Mouse (Mus musculus) kidney, postnatal 14 days (tissue): ENCODE results near the gene Map3k5.
"Not testable (repeated sequence)": the region's sequence is repeated elsewhere in the genome, so short reads cannot be mapped to it uniquely, and the experiment has no call there.

Experiments
- DNase-seq: peaks from one replicate; pipeline ENCODE4 v3.0.0; 2022; ENCODE audit warnings: mixed read lengths

Gene Map3k5

DNA sequence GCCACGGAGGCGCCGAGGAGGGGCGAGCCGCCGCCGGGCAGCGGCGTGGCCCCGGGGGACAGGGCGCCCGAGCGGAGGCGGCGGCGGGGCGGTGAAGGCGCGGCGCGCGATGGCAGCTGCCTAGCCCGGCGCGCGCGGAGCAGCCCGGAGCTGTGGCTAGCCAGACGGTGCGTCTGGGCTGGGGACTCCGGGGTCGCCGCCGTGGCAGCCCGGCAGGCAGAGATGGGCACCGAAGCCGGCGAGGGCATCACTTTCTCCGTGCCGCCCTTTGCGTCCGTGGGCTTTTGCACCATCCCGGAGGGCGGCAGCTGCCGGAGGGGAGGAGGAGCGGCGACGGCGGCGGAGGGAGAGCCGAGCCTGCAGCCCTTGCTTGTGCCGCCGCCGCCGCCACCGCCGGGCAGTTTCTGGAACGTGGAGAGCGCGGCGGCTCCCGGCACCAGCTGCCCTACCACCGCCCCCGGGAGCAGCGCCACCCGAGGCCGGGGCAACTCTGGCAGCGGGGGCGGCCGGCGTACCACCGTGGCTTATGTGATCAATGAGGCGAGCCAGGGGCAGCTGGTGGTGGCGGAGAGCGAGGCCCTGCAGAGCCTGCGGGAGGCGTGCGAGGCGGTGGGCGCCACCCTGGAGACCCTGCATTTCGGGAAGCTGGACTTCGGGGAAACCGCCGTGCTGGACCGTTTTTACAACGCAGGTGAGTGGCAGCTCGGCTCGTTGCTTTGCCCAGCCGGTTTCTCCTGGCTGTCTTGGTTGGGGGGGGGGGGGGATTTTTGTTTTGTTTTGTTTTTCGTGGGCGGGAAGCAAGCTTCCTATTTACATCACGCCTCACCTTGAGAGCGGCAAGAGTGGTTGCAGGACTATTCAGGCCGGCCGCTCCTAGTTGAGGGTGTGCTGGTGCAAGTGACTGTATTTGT, at the start of gene Map3k5:
Gene Map3k5, plus strand, starts transcription at position 89 of the 911 bp plus-strand sequence.
- DNase-seq, result peak; percentile 65

GRCm38 (mm10) chr10:19886249-19886648, 48.0 kb upstream of the Map3k5 start:
- no peak for DNase-seq

GRCm38 (mm10) chr10:19889908-19890307, 44.4 kb upstream of the Map3k5 start:
- DNase-seq, result no peak

DNA sequence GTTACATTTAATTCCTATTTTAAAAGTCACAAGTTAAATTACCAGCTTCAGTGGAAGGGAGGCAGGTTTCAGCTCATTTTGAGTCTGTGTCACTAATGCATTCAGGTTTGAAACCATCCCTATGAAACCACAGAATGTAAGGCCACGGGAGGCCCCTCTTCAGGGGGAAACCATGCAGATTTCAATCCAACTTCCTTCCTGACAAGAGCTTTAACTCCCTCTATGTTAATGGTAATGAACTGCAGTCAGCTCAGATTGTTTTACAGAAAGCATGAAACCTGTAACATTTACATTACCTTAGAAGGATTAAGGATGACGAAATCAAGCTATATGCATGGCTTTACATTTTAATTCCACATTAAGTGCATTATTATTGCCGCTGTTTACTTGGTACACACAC, 42.6 kb upstream of the Map3k5 start:
- no peak for DNase-seq

DNA sequence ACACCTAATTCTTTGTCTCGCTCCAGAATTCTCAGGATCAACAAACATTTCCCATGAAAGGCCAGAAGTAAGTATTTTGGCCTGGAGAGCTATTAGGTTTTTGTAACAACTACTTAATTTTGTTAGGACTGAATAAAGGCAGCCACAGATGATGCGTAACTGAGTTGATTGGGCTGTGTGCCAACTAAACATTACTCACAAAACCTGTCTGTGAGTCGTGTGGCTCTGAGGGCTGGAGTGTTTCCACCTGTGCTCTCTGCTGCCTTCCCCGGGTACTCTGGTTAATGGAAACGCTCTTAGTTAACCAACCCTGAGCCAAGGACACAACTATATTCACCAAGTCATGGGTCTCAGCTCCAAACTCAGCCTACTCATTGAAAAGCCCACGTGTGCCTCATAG, 41.1 kb upstream of the Map3k5 start:
- peak; percentile 33 for DNase-seq

GRCm38 (mm10) chr10:19893976-19894375, 40.3 kb upstream of the Map3k5 start:
- DNase-seq, result peak; percentile 43

DNA sequence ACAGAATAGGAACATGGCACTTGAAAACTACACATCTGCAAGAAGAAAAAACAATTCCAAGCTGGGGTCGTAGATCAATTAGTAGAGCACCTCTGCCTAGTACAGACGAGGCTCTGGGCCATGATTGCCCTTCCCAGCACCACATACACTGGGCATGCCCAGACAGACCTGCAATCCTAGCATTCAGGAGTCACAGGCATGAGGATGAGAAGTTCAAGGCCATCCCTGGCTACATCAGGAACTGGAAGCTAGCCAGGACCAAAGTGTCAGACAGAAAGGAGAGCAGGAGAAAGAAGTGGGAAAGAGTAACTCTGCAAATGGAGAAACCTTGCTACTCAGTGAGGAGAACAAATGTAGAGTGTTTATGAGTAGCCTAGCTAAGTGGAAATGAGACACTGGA, 34.1 kb upstream of the Map3k5 start:
- no peak for DNase-seq

DNA sequence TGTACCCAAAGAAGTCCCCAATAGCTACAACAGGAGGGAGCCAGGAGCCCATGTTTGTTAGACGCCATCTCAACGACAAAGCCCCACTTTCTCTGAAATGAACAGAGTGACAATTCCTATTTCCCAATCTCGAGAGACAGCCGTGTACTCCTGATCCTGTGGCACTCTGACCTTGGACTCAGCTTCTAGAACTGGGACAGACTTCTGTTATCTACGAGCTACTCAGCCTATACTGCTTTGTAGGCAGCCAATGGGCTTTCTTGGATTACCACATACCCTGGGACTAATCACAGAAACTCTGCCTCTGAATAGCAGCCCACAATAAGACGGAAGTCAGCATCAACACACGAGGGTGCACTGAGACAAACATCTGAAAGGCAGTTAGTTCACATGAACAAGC, 32.3 kb upstream of the Map3k5 start:
- DNase-seq, result no peak

DNA sequence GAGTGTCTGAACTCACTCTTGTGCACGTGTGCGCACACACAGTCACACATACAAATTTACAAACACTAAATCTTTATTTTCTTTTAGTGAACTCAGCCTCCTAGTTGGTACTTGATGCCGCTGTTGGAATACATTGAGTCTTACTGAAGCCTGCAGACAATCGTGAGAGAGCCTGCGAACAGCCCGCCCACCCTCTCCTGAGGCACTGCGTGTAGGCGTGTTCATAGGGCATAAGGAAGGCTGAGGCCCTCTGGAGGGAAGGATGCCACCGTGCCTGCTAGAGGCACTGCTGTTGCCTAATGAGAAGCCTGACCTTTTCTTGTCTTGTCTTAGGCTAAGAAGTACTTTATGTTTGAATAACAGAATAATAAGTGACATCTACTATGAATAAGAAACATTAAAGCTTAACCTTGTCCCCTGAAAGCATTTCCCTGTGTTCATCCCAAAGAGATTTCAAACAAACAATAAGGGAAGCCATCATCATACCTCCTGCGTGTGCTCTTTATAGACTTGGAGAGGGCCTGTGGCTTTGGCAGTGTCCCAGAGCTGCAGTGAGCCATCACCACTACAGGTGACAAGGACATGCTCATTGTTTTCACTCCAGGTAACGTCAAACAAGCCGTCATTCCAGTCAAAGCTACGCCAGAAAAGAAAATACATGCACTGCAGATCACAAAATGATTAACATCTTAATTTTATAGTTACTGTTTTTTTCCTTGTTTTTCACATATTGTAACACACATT, 30.0 kb upstream of the Map3k5 start:
- no peak for DNase-seq

- peak; percentile 96 for DNase-seq
Observed at GRCm38 (mm10) chr10:19907246-19907804, 26.9 kb upstream of the Map3k5 start, which contains the start of gene Pex7. Pex7 (minus strand) TSS chr10:19907689.

- DNase-seq, result peak; percentile 19
Observed at GRCm38 (mm10) chr10:19908076-19908475, 26.2 kb upstream of the Map3k5 start.

- DNase-seq, result no peak
Observed at GRCm38 (mm10) chr10:19910516-19910915, 23.8 kb upstream of the Map3k5 start.

- no peak for DNase-seq
Observed at GRCm38 (mm10) chr10:19911583-19911982, 22.7 kb upstream of the Map3k5 start.

DNA sequence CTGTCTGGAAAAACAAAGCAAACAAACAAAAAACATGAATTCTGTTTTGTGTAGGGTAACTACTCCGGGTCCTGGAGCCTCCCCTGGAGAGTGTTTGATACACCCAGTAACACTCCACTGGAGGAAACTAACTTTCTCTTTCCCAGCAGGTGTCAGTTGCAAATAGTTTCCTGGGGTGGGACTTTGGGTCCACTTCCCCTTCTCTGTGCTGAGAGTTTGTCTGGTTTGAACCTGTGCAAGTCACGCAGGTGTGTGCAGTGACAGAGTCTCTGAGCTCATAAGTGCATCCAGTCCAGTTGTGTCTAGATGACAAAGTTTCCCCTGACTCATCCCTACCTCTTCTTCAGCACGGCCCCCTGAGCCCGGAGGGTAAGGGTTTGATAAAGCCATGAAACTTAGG, 20.5 kb upstream of the Map3k5 start:
- no peak for DNase-seq

DNA sequence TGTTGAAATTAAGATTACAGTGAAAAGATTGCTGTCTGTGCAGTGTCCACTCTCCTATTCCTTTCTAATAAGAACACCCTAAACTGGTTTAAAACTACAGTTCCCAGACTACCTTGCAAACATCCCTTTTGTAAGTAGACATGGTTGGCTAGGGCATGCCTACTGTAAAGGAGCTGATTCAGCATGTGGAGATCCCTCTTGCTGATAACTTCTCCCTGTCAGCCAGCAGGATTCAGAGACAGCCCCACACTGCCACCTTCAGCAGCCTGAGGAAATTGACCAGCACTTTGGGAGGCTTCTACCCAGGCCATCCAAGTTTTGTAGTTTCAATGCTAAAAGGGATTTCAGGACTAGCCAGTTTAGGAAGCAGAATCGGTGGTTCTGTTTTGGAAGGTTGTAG, 19.0 kb upstream of the Map3k5 start:
- peak; percentile 81 for DNase-seq

- peak; percentile 39 for DNase-seq
Observed at GRCm38 (mm10) chr10:19922410-19922809, 11.9 kb upstream of the Map3k5 start.

DNA sequence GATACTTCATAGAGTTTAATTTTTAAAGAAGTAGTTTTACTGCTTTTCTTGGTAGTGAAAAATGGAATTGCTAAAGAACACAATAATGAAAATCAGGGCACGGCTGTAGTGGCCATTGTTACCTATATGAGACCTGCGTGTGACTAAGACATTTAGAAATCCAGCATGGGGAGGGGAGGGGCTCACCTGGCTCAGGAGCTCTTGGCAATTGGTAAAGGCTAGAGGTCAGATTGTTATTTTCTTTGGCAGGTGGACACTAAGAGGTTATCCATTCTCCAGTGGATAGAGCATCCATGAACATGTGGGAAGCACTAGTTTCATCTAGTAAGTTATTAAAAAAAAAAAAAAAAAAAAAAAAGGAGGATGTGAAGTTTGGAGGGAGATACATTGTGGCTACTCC, 10.0 kb upstream of the Map3k5 start:
- no peak for DNase-seq

GRCm38 (mm10) chr10:19926391-19926897, 7.8 kb upstream of the Map3k5 start:
- not testable (repeated sequence) for DNase-seq

- no peak for DNase-seq
Observed at GRCm38 (mm10) chr10:19928205-19928604, 6.1 kb upstream of the Map3k5 start.

DNA sequence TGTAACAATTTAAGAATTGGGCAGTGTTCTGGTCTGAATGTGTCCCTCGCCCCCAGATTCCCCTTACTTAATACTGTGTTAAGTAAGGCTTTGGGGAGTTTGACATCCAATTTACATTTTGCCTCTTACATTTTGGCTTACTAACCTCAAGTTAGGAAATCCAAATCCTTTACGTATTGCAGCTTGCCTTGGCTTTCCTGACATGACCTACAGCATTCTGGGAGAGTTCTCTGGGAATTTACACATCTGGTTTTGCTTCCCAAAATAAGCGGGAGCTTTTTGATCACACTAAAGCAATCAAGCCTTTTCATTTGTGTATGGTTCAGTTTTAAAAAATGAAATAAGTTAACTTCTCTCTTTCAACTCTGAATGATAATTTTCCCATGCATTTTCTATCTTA, 1.3 kb upstream of the Map3k5 start:
- no peak for DNase-seq

- DNase-seq, result peak; percentile 93
Observed at GRCm38 (mm10) chr10:19933511-19934383, 525 bp upstream of the Map3k5 start.

DNA sequence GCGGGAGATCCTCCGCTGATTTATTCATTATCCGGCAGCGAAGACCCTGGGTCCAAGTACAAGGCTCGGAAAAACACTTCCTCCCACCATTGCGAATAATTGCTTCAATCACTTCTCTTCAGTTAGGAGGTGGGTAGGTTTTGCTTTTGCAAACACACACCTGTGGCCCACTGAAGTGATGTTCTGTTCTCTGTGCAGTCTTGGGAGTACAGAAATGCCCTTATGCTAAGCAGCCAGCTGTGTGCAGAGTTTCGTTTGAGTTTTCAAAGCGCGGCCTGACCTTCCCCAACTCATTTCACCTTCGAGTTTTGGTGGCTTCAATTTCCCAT, 987 bp downstream of the Map3k5 start:
- DNase-seq, result peak; percentile 39
